Mouse (Mus musculus): Measurements from ENCODE around the gene Dao.

- TF ChIP-seq CTCF (IDR thresholded peaks at IDR 0.05; ENCODE audit: insufficient read depth, low read depth, low read length): no peak
- TF ChIP-seq POLR2A (IDR thresholded peaks at IDR 0.05; ENCODE audit: insufficient read depth, low read depth, low read length): no peak
These were observed 23.9 kb downstream of the Dao start for GRCm38 (mm10) chr5:114027217-114027944.
